Mouse (Mus musculus): Measurements from ENCODE around the gene Tnnt2. TPM values are rescaled to one million over a fixed set of nuclear protein-coding genes. Genes with fewer than 3 reads are reported as not detected.

Gene Tnnt2
- 0.95 and 2.2 TPM in 2 replicates for total RNA-seq (2021)
- long read RNA-seq, result 0 reads

DNA sequence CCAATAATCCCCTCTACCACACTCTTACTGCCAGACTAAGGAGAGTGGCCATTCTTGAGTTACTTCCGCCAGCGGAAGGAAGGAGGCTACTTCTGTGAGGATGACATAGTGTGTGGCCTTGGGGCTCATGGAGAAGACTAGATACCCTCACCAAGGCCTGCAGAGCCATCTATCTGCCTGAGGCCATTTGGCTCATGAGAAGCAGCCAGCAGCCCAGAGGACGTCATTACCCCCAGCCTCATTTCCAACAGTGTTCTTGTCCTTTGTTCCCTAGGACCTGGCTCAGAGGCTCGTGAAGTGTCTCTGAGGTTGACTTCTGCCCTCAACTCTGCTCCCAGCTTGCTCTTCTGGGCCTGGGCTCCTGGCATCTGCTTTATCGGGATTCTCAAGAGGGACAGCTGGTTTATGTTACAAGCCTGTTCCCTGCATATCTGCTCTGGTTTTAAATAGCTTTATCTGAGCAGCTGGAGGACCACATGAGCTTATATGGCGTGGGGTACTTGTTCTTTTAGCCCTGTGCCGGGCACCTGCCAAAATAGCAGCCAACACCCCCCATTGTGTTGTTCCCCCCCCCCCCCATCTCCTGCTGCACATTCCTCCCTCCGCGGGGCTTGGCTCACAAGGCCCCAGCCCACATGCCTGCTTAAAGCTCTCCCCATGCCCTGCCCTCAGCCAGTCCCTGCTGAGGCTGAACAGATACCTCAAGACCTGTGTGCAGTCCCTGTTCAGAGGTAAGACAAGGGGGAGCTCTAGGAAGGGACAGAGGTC is at the start of gene Tnnt2:
Tnnt2 (plus strand) TSS at position 639 of the 768 bp plus-strand sequence.
- DNase-seq, result no peak

GRCm38 (mm10) chr1:135787799-135788198 is 48.4 kb upstream of the Tnnt2 start:
- peak; percentile 68 for DNase-seq

DNA sequence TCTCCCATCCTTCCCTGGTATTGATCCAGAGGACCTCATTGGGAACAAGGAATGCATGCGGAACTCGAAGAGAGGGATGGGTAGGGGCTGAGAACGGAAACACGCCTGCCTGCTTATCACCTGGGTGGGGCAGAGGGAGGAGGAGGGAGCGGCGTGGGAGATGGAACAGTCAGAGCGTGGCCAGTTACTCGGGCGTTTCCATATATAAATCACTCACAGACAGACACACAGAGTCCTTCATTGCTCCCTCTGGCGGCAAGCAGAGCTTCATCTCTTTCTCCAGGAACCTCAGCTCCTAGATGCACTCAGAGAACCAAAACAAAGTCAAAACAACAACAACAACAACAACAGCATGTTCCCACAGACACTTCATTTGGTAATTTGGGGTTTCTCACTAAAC is 47.4 kb upstream of the Tnnt2 start:
- peak; percentile 28 for DNase-seq

- DNase-seq, result peak; percentile 84
Observed at GRCm38 (mm10) chr1:135789815-135790214, 46.3 kb upstream of the Tnnt2 start.

GRCm38 (mm10) chr1:135792143-135792939 is 43.8 kb upstream of the Tnnt2 start:
- no peak for DNase-seq

GRCm38 (mm10) chr1:135793370-135794215 is 42.6 kb upstream of the Tnnt2 start:
- DNase-seq, result no peak

DNA sequence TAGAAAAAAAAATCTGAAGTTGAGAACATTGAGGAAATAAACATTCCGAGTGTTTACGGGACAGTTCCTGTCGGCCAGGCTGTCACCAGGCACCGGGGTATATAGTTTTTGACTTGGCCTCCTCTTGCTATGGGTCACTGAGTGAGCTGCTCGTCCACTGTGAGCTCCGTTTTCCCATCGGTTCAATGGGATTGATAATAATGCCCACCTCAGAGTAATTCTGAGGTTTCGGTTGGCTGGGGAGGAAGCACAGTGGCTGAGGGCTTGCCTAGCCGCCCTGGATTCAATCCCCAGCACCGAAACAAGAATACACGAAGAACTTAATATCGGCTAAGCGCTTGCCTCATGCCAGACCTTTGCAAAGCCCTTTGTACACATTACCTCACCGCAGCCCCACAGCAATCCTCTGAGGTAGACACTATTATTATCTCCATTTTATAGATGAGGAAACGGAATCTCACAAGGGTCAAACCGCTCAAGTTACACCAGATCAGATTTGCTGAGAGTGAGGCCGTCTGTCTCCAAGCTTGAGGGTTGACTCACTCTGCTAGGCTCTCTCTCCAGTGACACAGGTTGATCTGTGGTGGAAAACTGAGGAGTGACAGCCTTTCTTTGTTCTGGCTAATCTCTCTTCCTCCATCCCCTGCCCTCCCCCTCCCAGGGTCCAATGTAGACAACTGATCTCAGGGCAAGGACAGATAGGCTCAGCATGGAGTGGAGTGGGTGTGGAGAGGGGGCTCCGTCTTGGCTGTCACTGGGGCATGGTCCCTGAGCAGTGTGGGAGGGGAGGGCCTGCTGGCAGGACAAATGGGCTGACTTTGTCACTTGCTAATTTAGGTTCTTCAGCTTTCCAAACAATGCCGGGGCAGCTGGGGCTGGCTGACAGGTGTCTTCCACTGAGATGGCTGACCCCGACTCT is 41.7 kb upstream of the Tnnt2 start:
- no peak for DNase-seq

- no peak for DNase-seq
Observed at GRCm38 (mm10) chr1:135798492-135798891, 37.7 kb upstream of the Tnnt2 start.

- no peak for DNase-seq
Observed at GRCm38 (mm10) chr1:135799109-135799627, 37.0 kb upstream of the Tnnt2 start.

- no peak for DNase-seq
Observed at GRCm38 (mm10) chr1:135800192-135800950, 35.8 kb upstream of the Tnnt2 start.

DNA sequence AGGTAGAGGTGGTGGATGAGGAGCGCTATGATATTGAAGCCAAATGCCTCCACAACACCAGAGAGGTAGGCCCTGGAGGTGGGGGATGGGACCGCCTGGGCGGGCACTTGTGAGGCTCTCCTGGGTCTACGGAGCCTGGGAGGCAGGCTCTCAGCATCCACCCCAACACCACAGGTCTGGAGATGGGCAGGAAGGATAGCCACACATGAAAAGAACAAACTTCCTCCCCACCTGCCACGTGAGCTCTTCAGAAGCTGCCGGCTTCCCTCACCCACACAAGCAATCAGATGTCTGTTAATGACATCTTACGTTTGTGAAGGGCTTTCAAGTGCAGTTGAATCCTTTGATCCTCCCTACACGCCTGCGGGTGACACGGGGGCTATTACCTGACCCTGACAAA is 28.6 kb upstream of the Tnnt2 start:
- DNase-seq, result no peak

DNA sequence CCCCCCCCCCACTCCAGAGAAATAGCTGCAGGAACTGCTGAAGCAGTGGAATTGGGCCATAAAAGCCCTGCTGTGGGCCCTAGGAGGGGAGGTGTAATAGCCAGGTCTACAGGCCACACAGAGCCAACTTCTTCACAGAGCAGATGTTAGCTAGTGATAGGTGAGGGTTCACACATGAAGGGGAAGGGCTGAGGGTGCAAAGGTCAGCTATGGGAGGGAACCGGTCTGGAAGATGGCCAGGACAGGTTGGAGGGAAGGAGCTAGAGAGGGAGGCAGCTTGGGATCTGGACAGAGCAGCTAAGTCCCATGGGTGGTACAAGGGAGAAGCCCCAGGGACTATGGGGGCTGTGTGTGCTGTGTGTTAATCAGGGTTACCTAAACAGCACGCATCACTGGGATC is 26.0 kb upstream of the Tnnt2 start:
- DNase-seq, result no peak

DNA sequence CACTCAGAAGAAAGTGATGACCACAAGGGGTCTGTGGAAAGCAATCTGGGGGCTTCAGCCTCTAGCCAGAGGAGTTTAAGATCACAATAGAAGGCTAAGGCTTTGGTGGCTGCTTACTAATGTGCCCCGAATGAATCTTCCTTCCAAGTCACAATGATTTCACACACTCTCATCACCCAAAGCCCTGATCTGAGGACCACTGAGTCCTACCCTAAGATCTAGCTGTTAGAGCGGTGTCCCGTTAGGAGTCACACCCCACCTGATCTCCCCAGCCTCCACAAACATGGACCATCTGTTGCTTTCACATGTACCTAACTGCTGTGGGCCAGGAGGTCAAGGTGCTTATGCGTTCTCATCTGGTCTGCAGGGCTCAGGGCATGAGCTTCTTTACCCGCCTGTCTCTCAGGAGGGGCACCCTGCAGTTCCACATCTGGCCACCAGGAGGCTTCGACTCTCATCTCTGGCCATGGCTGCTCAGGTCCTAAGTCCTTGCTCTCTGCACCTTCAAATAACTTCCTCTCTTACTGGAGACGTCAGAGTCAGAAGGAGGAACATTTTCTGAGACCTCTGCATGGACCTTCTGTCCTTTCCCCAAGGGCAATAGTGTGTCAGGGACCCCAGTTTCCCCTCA is 25.0 kb upstream of the Tnnt2 start:
- peak; percentile 83 for DNase-seq

GRCm38 (mm10) chr1:135812205-135812604 is 23.9 kb upstream of the Tnnt2 start:
- DNase-seq, result no peak

DNA sequence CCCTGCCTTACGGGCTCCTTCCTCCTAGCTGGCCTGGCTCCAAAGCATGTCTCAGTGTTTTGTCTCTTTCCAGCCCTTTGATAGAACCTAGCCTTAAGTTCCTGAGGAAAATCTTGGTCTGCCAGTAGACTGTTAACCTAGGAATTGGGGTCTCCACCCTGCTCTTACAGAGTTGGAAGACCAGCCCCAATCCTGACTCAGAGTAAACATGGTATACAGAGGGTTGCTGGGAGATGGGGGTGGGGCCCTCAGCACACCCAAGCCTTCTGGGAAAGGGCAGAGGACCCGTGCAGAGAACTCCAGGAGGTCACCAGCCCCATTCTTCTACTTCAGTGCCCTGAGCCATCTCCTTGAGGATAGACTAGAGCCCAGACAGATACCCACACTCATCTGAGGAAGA is 23.5 kb upstream of the Tnnt2 start:
- DNase-seq, result no peak

DNA sequence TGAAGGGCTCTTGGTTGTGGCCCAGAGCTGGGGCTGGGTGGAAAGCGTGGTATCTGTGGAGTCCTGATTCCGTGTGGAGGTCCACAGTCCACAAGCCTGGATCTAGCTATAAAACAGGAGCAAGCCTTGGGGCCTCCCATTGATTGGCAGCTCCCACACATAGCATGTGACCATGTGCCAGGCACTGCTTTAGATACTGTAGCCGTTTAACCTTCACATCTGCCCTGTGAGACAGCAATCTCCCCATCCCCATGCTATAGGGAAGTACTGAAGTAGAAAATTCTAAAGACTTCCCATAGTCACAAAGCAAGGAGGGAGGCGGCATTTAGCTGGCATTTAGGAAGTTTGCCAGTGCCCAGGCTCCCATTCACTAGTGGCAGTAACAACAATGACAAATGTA is 23.1 kb upstream of the Tnnt2 start:
- no peak for DNase-seq

- DNase-seq, result no peak
Observed at GRCm38 (mm10) chr1:135813687-135814395, 22.3 kb upstream of the Tnnt2 start.

DNA sequence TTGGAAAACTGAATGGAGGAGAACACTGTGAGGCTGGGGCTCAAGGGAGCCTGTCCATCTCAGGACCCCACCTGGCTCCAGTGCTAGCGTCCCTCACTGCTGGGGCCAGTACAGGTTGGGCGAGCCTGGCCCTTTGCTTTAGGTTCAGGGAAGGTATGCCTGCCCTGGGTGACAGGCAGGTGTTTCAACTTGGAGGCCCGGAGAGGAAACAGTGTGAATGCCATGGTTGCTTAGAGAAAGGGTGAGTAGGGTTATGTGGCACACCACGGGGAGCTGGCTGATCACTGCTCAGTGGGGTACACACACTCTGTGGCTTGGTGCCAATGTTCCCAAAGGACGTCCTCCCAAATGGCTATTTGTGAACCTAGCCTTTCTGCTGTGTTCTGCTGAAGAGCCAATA is 21.6 kb upstream of the Tnnt2 start:
- DNase-seq, result no peak

GRCm38 (mm10) chr1:135817595-135817994 is 18.6 kb upstream of the Tnnt2 start:
- DNase-seq, result no peak

Measured in adrenal gland, postnatal 25 days (tissue).